Mouse (Mus musculus): Measurements from ENCODE around the gene Tmem262. TPM values are rescaled to one million over a fixed set of nuclear protein-coding genes. Genes with fewer than 3 reads are reported as not detected.
A peak's percentile ranks its signal among the peaks of the same experiment; 100 is the strongest.
"Not testable (repeated sequence)": the region's sequence is repeated elsewhere in the genome, so short reads cannot be mapped to it uniquely, and the experiment has no call there.

Tmem262 gene
- not detected for total RNA-seq (2021)

DNA sequence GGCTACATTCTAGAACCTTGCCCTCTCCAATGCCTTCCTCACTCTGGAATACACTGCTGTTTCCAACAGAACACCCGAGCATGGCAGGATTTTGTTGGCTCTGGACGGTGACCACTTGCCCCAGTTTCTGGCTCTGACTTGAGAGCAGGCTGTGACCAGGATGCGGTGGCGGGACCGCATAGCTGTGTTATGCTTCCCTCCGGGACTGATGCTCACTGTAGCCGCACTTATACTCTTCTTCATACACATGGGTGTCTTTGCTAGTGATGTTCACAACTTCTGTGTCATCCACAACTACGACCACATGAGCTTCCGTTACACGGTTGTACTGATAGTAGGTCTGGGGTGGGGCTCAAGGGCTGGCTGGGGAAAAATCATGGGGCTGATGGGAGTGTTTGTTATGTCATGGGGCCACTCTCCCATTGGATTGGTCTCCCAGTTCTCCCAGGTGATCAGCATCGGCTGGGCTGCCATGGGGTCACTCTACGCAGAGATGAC is at the start of gene Tmem262:
TSS of gene Tmem262 (plus strand) at position 51 of the 498 bp plus-strand sequence.
- no peak for DNase-seq (ENCODE audit: extremely low spot score in 1 of 2, low spot score in 1 of 2)

DNA sequence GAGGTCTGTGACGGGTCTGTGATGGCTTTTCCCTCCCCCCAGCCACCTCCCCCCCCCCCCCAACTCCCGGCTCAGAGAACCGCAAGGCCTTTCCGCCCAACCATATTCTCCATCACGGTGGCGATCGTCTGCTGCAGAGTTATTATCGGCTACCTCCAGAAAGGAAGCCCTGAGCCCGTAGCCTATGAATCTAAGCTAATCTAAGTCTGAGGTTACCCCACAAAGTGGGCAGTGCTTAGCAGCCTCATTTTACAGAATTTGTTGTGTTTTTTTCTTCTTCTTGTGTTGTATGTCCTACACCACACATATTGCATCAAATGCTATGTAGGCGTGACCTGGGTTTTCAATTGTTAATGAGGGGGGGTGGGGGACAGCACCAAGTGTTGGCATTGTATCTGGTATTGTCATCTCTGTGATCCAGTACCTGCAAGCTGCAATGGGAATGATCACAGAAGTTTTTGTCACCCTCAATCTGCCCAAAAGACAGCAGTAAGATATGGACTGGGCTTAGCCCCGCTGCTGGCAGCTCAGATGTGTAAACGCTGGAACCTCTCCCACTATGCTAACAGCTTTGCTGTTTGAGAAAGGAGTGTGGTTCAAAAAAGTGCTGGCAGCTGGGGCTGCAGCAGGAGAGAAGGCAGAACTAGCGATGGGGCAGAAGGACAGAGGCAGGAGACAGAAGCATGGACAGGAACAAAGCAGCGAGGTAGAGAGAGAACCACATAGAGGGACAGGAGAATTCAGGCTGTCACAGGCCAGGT is 49.1 kb upstream of the Tmem262 start:
- no peak for DNase-seq (ENCODE audit: extremely low spot score in 1 of 2, low spot score in 1 of 2)

DNA sequence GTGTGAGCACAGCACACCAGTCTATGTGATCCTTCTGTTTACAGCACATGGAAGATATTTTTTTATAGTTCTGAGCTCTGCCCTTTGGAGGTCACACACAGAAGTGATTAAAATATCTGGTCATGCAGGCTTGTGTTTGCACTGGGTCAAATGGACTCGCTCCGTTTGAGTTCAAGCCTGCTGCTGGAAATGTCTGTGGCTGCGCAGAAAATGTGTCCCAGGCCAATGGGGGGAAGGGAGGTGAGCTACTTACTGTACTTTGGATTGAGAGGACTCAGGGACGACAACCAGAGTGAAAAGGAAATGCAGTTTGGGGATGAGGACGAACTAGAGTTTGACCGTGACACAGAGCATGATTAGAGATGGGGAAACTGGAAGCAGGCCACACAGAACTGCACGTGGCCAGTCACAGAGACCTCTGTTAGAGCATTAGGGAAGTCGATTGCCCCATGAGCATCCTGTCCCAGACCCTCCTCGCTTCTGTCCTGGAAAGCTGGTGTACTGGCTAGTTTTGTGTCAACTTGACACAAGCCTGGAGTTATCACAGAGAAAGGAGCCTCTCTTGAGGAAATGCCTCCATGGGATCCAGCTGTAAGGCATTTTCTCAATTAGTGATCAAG is 43.8 kb upstream of the Tmem262 start:
- no peak for DNase-seq (ENCODE audit: extremely low spot score in 1 of 2, low spot score in 1 of 2)

DNA sequence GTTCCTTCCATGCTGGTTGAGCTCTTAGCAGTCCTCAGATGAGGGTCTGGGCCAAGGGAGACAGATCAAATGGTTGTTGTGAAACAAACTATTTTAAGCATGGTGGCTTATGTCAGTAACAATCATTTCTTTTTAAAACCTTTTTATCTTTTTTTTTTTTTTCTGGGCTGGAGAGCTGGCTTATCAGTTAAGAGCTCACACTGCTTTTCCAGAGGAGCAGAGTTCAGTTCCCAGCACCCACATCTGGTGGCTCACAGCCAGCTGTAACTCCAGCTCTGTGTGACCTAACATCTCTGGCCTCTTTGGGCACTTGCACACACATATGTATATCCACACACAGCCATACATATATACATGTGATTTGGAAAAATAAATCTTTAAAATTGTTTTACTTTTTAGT is 42.1 kb upstream of the Tmem262 start:
- DNase-seq (ENCODE audit: extremely low spot score in 1 of 2, low spot score in 1 of 2) = no peak

DNA sequence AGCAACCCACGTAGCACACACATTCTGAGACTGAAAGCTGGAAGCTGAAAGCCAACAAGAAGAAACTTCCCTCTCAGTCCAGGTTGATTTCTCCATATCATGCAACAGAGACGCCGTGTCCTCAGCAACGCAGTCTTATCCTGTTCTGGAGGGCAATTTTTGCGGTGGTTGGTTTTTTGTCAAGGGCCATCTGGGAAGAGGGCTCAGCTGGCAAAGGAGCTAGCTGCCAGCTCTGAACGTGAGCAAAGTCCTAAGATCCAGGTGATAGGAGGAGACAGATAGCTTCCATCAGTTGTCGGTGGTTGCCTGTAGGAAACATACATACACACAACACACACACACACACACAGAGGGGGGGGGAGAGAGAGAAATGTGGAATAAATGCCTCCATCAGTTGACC is 41.5 kb upstream of the Tmem262 start:
- DNase-seq (ENCODE audit: extremely low spot score in 1 of 2, low spot score in 1 of 2) = no peak

DNA sequence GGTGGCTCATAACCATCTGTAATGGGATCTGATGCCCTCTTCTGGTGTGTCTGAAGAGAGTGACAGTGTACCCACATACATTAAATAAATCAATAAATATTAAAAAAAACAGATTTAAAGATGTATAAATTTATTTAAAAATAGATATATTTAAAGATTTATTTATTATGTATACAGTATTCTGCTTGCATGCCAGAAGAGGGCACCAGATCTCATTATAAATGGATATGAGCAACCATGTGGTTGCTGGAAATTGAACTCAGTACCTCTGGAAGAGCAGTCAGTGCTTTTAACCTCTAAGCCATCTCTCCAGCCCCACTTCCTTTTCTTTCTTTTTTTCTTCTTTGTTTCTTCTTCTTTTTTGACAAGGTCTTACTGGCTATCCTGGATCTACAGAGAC is 39.8 kb upstream of the Tmem262 start:
- DNase-seq (ENCODE audit: extremely low spot score in 1 of 2, low spot score in 1 of 2) = no peak

DNA sequence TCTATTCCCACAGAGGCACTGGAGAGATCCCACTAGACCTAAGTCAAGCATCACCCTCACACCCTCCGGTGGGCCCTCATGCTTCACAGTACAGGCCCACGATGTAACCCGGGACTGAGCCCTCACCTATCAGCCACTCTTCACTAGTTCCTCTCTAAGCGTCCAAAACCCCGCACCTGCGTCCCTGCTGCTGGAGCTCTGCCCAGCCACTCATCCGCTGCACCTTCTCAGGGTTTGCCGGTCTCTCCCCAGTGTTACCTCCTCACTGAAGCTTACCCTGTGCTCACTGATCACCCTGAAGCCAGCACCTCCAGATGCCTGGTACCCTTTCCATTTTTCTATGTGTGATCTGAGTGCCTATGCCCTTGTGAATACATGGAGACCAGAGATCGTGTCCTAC is 37.5 kb upstream of the Tmem262 start:
- DNase-seq (ENCODE audit: extremely low spot score in 1 of 2, low spot score in 1 of 2) = no peak

DNA sequence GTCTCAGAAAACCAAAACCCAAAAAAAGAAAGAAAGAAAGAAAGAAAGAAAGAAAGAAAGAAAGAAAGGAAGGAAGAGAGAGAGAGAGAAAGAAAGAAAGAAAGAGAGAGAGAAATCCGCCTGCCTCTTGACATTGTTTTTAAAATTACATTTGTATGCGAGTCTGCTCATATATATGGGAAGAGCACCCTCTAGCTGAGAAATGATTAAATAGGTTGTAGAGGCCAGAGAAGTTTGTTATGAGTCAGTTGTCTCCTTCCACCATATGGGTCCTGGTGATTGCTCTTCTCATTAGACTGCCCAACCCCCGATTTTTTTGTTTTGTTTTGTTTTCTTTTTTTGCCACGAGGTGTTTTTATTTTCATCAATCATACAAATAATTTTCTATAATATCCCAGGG is 35.7 kb upstream of the Tmem262 start:
- DNase-seq (ENCODE audit: extremely low spot score in 1 of 2, low spot score in 1 of 2) = not testable (repeated sequence)

DNA sequence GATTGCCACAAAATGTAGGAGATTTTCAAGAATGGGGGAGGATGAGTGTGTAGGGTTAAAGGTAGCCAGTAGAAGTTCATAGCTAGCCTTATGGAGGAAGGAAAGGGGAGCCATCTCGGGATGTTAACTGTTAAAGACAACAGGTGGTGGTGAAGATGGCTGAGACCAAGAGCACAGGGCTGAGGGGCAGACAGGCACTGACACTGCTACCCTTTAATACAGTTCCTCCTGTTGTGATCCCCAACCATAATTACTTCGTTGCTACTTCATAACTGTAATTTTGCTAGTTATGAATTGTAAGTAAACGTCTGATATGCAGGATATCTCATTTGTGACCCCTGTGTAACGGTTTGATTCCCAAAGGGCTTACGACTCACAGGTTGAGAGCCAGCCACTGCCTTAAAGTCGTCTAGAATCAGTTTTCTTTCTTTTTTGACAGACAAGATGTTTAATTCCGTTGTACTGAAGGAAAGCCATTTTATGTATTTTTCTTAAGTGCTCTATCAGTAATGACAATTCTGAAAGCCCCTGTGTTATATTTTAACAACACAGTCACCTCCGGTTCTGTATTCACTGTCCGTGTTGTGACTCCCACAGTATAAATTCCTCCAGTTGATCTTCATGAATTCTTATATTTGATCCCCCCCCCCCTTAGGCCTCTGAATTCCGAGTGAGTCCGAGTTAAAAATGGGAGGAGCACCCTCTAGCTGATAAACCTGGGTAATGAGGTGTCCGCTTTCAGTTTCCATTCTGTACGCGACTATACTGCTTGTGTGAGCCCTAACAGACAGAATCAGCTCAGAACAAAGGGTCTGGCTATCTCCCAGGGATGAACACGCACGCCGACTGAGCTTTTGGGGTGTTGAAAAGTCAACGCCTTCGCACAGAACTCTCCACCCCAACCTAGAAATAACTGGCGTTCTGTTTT is 34.2 kb upstream of the Tmem262 start:
- peak in 1 of 2 experiments; percentile 48 for DNase-seq (ENCODE audit: extremely low spot score in 1 of 2, low spot score in 1 of 2)

DNA sequence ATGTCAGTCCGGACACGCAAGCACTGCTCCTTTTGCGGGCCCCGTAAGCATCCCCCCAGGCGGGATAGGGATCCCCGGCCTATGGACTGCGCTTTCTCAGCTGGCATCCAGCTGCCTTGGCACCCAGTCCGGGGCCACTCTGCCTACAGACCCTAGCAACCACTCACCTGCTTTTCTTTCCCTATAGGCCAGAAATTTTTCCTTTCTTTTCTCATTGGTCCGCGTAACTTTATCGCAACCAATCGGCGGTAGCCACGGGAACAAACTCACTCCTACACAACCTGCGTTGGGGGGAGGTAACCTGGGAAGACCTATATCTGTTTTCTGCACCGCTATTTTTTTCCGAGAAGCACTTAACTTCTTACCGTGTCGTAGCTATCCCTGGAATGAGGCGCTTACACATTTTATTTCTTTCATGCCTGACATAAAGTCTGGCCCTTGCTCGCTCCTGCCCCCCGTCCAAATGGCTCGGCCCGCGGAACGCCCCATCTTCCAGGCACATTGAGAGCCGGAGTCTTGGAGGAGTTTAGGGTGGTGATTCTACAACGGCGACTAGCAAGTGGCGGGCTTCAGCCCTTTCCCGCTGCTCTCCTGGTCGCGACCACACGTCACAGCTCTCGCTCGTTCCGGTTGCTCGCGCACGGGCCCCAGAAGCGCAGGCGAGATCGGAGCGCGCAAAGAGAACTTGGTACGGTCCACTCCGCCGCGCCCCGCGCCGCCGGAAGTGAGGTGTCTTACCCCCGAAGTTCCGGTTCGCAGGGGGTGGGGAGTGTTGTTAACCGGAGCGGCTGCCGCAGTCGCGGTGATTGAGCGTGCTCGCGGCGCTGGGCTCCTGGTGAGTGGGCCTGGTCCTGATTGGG is 33.3 kb upstream of the Tmem262 start, which contains the start of gene Syvn1:
TSS of gene Syvn1 (plus strand) at position 283 of the 860 bp plus-strand sequence.
- peak; percentile 79 to 85 for DNase-seq (ENCODE audit: extremely low spot score in 1 of 2, low spot score in 1 of 2)

DNA sequence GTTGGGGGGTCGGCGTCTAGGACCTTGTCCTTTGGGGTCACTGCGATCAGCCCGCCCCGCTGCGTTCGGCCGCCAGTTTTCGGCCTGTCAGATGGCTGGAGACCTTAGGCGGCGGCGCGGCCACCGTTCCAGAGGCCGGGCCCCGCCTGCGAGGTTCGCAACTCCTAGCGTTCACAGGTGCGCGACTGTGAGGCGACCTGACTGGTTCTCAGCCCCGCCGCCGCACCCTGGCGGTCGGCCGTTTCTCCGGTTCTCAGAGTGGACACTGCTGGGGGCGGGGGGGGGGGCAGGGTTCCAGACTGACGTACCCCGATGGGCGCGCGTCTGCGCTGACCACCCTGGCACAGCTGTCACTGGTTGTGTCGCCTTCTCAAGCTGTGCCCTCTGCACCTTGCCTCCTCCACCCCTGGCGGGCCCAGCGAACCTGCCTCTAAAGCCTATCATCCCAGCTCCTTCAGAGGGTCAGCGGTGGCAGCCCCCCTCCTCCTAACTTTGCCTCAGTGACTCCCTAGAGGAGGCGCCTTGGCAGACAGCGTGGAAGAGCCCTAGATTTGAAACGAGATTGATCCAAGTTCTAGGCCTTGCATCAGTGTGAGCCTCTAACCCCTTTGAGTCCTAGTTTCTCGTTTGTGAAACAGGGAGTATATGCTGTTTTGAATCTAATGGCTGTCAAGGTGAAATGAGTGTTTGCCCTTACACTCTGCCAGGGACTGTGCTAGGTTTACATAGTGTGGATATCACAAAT is 32.5 kb upstream of the Tmem262 start:
- DNase-seq (ENCODE audit: extremely low spot score in 1 of 2, low spot score in 1 of 2) = no peak

DNA sequence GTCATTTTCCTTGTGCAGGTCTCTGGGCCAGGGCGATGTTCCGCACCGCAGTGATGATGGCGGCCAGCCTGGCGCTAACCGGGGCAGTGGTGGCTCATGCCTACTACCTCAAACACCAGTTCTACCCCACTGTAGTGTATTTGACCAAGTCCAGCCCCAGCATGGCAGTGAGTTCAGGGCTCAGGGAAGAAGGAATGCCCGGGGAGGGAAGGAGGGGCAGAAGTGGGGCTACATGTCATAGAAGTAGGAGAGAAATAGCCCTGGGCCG is 32.0 kb upstream of the Tmem262 start:
- DNase-seq (ENCODE audit: extremely low spot score in 1 of 2, low spot score in 1 of 2) = no peak

DNA sequence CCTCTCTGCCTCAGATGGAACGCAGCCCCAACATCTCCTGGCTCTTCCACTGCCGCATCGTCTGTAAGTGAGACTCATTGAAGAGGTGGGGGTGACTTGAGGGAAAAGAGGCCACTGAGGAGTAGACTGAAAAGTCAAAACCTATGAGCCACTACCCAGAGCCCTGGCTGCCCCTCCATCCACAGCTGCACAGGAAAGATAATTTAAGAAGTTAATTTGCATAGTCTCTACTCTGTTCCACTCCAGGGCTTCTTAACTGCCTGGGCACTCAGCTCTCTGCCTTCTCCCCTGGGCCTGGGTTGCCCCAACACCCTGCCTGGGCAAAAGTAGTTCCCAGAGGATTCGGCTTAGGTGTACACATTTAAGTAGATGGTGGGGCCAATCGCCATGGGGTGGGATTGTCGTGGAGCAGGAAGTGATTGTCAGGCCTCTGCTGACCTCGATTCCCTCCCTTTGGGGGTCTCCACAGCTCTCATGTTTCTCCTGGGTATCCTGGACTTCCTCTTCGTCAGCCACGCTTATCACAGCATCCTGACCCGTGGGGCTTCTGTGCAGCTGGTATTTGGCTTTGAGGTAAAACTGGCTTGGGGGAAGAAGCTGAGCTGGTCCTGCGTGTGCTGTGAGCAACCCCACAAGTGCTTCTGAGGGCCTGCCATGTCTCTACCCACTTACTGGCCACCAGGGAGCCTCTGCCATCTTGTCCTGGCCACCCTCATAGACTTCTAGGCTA is 31.0 kb upstream of the Tmem262 start:
- DNase-seq (ENCODE audit: extremely low spot score in 1 of 2, low spot score in 1 of 2) = no peak

DNA sequence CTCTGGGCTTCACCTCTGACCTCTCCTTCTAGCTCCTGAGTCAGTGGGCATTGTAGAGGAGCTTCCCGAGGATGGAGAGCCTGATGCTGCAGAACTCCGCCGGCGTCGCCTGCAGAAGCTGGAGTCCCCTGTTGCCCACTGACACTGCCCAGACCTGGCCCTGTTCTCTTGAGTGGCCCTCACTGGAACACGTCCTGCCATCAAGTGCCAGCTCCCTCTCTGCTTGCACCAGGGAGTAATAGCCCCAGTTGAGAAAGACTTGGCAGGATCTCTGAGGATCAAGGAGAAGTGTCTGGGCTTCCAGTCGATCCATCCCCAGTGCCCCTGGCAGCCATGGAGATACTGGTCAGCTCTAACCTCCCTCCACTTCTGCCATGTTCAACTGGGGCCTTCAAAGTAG is 27.3 kb upstream of the Tmem262 start:
- no peak for DNase-seq (ENCODE audit: extremely low spot score in 1 of 2, low spot score in 1 of 2)

DNA sequence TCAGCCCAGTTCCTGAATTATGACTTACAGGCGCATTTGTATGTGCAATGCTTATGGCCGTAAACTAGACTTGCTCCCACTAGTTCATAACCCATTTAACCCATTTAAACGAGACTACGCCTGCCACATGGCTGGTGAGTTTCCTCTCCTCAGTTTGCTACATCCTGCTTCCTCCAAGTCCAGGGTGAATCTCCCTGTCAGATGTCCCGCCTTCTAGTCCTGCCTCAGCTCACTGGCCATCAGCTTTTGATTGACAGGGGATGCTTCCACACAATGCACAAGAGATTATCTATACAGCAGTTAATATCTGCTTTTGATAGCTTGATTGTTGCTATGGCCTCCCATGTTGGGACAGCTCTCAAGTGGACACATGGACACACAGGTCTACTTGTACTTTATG is 25.5 kb upstream of the Tmem262 start:
- DNase-seq (ENCODE audit: extremely low spot score in 1 of 2, low spot score in 1 of 2) = no peak

DNA sequence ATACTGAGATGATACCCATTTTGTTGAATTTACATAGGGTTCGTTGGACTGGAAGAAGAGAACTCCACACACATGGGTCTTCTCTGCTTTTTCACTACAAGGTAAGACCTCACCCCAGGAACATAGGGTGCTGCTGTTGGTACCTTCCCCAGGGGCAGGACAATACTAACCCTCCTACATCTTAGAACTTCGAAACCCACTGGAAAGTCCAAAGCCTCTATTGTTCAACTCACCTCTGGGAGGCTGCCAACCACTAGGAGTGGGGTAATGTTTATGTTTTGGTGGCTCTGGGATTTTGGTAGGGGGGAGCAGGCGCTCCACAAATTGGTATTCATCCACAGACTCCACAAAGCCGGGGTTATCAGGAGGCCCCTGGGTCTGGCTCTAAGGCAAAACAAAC is 23.1 kb upstream of the Tmem262 start:
- no peak for DNase-seq (ENCODE audit: extremely low spot score in 1 of 2, low spot score in 1 of 2)

DNA sequence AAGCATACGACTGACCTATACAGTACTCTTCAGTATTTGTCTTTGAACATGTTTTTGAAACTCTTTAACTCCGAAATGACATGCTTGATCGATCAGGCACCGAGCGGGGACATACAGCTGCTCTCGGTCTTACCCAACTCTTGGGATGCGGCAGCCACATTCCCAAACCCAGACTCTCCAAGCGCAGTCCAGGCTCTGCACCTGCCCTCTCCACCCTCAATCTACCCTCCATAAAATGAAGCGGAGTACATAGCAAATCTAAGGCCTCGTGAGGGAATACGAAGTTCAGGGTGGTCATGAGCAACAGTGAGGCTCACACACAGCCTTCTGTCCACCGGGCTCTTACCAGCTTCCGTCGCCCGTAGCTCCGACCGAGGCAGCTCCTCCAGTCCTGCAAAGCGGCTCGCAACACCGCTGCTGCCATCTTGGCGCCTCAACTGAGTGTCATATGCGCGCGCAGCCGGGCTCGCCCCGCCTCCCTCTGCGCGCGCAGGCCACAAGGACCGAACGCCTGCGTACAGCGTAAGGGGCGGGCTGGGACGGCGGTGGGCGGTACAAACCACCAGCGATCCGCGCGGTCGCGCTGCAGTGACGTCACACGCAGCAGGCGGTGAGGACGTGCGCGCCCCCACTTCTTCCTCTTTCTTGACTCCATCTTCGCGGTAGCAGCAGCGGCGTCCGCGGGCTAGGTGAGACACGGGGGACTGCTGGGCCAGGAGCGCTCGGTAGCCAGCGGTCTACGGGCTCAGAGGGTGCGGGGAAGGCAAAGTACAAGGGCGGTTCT is 22.3 kb upstream of the Tmem262 start, which contains the start of the genes Mrpl49 and Fau:
TSS of gene Mrpl49 (minus strand) at position 473 of the 784 bp plus-strand sequence.
TSS of gene Fau (plus strand) at position 532 of the 784 bp plus-strand sequence.
- DNase-seq (ENCODE audit: extremely low spot score in 1 of 2, low spot score in 1 of 2) = peak; percentile 98

DNA sequence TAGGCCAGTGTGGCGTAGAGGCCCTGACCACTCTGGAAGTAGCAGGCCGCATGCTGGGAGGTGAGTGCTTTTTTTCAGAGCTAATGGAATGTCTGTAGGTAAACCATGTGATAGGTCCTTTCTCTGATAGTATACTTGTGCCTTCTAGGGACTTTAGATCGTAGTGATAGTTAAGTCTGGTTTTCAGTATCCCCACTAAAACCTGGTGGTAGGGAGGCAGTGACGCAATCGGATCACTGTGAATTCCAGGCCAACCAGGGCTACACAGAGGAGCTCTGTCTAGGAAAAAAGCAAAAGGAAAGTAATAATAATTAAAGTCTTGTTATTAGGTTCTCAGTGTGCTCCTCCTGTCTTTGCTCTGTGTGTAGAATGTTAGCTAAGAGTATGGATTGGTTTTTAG is 21.3 kb upstream of the Tmem262 start:
- DNase-seq (ENCODE audit: extremely low spot score in 1 of 2, low spot score in 1 of 2) = no peak

Measured in layer of hippocampus, postnatal 25 days (tissue).